ENCODE assay signal across 1 mouse cellular context in genomic region chr13:106946594-106947540, GRCm38 (mm10).
TF ChIP-seq lines count a peak whose summit lies in the region.

Gene Dimt1 (plus strand): TSS chr13:106947127.

TF ChIP-seq in MEL, 35 proteins besides CTCF, POLR2A, EP300 and RAD21 (continued from another document):
- TF ChIP-seq MXI1 (IDR thresholded peaks at IDR 0.05; ENCODE audit: low read depth, low read length) (peak; percentile 98), GATA1 (IDR thresholded peaks at IDR 0.05; ENCODE audit: low read depth, low read length) (peak; percentile 58), USF1 (IDR thresholded peaks at IDR 0.05; ENCODE audit: low read depth, low read length) (no peak), MAZ (IDR thresholded peaks at IDR 0.05; ENCODE audit: low read depth, low read length) (no peak)
